Mouse (Mus musculus): ENCODE data around the gene Lmf2.

GRCm38 (mm10) chr15:89387127-89387526, 31.7 kb upstream of the Lmf2 start:
- TF ChIP-seq CTCF (IDR thresholded peaks at IDR 0.05; ENCODE audit: borderline replicate concordance, insufficient read depth, low read depth, low read length) (no peak), POLR2A (IDR thresholded peaks at IDR 0.05; ENCODE audit: borderline replicate concordance, insufficient read depth, low read length) (no peak)
